Mouse (Mus musculus) frontal cortex, adult (tissue): Measurements from ENCODE around the gene Akap13.
"Not testable (repeated sequence)": the region's sequence is repeated elsewhere in the genome, so short reads cannot be mapped to it uniquely, and the experiment has no call there.

Experiments
- ATAC-seq: cut with Nextera tagmentation; 2 replicates; pipeline ENCODE4 v1.9.2; 2017; ENCODE audit warnings: mild to moderate bottlenecking, moderate library complexity, mixed read lengths; ENCODE audit not compliant: low TSS enrichment

Akap13 gene

DNA sequence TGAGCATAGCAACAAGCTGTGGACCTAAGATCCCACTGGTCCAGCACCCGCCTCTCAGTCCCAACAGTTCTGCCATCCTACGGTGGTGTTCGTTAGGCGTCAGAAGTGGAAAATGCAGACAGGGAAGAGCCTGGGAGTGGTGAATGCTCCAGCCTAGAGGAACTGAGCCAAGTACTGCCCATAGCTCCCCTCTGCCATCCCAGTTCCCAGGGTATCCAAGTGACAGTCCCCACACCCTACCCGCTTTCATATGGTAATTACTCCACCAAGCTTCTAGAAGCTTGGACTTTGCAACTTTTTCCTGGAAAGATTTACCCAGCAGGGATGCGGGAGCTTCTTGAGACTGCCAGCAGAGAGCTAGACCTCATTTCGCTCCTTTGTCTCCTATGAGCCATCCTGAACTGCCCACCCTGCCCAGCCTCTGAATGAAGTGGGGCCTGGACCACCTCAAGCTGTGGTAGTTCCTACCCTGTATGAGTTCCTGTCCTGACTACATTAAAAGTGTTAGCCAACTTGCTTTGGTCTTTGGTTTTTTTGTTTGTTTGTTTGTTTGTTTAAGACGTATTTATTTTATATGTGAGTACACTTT lies 300.6 kb downstream of the Akap13 start:
- ATAC-seq = 0 out of 2 replicates have a peak, but pooled peaks have one; percentile 31

DNA sequence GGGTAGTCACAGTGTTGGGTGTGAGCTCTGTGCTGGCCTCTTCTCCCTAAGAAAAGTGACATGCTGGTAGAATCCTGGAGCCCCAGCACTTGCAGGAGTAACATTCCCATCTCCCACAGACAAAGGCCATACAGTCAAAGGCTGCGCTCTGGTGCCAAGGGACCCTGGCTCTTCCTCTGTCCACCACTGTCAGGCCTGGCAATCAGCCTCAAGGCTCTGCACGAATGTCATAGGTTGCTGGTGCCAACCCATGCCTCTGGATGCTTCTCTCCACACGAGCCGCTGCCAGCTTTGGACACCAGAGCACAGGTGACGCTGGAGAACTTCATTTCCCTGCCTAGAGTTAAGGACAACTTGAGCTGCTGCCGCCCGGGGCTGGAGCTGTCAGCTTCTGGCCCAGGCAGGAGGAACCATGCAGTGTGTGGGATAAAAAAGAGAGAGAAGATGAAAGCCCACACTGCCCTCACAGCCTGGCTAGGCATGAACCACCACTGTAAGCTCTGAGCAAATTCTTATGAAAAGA lies 304.7 kb downstream of the Akap13 start:
- ATAC-seq = no peak

DNA sequence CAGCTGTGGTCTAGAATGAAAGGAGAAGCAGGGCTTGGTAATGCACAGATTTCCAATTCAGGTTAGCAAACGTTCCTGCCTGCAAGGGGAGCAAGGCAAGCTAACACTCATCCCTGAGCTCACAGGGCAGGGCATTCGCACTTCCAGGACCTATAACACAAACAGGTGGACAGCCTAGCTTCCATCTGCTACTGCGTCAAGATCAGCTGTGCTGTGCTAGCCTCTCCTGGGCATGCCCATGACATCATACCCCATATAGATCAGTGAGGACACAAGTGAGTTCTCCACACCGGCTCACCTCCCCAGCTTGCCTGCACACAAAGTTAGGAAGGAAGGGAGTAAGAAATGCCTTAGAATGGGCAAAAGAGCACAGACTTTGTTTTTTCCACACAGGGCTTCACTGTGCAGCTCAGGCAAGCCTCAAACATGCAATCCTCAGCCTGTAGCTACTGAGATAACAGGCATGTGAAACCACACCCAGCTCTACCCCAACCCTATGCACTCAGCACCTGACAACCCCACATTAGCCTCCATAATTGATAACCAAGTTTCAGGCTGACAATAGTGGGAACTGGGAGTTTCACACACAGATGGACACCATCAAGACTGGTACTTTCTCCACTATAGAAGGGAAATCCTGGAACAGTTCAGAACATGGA lies 305.5 kb downstream of the Akap13 start:
- ATAC-seq = not testable (repeated sequence)

DNA sequence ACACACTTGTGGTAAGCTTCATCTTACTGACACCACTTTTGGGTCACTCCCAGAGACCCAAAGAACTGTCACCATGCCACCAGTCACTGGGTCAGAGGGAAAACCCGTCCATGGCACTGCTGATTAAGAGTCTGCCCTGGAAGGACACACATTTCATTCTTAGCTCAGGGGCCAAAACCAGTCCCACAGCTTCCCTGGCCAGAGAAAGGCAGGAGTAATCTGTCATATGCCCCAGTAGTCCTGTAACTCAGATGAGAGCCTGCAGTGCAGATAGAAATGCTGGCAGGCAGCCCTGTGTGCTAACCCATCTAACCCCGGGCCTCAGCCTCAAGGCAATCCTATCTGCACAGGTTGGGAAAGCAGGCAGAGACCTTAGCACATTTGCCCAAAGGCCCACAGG lies 306.9 kb downstream of the Akap13 start:
- ATAC-seq = not testable (repeated sequence)

DNA sequence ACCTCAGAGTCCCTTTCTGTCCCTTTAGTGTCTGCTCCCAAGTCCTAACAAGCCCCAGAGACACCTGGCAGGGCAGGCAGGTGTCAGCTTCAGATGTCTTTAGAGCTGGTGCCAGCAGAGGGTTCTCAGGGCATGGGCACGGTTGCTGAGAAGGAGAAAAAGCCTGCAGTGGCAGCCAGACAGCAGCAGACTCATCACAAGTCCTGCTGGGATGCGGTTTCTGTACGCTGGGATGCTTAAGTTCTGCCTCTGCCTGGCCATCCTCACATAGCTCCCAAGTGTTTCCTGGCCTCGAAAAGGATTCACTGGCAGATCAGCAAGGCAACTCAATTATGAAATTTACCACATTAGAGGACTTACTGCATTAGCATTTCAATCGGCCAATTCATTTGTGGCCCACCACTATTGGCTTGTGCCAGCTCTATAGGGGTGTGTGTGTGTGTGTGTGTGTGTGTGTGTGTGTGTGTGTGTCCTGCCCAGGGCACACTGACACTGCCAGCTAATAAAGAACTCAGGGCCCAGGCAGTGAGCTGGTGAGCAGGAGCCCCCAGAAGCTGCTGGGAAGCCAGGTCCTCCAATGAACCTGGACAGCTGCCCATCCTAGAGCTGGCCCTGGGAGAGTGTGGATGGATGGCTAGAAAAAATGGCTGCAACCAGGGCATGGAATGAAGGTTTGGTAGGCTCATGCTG lies 311.9 kb downstream of the Akap13 start:
- not testable (repeated sequence) for ATAC-seq

DNA sequence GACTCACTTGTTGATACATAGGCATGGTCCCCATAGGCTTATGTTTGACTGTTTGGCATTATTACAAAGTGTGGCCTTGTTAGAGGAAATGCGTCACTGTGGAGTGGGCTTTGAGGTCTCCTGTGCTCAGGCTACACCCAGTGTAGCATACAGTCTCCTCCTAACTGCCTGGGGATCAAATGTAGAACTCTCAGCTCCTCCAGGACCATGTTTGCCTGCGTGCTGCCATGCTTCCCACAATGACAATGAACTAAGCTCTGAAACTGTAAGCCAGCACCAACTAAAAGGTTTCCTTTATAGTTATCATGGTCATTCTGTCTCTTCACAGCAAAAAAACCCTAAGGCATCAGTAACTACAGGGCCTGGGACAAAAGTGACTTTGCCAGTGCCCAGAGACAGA lies 312.8 kb downstream of the Akap13 start:
- no peak for ATAC-seq

DNA sequence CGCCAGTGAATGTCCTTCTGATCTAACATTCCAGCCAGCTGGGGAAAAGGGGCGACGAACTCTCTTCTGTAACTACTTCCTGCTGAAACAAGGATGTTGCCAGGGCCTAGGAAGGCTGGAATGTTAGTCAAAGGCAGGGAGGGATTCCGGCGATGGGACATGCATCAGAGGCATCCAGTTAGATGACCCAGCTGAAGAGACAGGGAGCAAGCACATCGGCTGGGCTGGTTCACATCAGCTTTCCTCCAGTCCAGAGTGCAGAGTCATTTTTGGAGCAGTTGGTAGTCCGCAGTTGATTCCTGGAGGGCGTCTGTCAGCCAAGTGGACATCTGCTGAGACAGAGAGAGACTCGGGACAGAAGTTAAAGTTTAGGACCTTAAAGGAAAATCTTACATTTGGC lies 314.6 kb downstream of the Akap13 start:
- ATAC-seq = no peak

DNA sequence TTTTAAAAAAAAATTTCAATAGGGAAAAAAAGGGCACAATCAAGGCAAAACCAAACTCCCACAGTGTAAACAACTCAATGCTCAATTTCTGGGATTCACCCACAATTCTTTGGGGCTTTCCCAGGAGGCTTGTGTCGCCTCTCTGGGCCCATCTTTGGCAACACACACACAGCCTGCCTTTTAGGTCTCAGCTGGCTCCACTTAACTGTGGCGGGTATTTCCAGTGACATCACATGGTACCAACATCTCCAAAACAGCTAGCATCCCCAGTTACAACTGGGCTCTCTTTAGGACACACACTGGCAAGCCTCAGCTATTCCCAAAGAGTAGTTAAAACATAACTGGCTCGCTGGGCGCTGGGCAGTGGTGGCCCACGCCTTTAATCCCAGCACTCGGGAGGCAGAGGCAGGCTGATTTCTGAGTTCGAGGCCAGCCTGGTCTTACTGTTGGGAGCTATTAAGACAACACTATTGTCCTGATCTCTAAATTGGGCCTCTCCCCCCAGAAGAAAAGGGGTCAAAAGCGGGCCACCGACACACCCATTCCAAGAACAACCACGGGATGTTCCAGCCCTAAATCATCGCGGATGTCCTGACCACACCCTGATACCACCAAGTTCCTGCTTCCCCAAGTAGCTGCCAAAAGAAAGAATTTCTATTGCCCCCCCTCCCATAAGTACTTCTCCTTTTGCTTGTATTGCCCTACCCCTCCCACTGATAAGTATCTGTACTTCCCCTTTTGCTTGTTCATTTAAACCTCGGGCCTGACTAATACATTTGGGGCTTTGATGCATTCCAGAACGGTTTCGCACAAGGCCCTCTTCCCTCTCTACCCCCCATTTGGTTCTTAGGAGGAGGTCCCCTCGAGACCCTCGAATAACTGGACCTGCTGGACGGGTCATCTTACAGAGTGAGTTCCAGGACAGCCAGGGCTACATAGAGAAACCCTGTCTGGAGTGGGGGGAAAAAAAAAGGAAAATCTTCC lies 319.1 kb downstream of the Akap13 start:
- not testable (repeated sequence) for ATAC-seq

DNA sequence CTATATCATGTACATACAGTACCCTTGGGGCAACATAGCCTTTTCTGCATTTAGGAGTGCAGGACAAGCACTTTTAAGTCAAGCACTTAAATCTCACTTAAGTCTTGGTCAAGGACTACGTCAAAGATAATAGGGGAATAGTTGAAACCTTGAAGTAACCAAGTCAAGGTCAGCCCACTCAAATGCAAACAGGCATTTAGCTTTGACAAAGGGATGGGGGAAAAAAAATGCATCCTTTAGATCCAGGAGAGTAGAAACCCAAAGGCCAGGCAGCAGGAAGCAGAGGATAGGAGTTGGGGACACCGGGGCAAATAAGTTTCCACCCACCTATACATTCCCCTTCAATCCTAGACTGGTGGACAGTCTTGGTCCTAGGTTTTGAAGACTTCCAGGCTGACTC lies 322.7 kb downstream of the Akap13 start:
- no peak for ATAC-seq

DNA sequence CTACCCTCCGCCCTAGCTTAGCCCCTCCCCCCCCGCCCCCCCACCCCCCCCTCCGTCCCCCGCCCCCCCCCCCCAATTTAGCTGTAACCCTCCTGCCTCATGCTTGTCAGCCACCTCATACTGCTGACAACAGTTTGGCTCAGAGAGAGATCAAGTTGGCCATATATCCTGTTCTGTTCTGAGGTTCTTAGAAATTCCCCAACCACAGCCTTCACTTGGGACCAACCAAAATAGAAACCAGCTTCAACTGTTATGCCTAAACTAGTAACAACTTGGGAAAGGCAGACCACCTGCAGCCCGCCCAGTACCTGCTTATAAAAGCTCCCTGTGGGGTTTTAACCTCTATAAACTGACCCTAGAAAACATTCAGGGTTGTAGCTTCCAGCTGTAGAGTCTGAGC lies 325.5 kb downstream of the Akap13 start:
- ATAC-seq = no peak

DNA sequence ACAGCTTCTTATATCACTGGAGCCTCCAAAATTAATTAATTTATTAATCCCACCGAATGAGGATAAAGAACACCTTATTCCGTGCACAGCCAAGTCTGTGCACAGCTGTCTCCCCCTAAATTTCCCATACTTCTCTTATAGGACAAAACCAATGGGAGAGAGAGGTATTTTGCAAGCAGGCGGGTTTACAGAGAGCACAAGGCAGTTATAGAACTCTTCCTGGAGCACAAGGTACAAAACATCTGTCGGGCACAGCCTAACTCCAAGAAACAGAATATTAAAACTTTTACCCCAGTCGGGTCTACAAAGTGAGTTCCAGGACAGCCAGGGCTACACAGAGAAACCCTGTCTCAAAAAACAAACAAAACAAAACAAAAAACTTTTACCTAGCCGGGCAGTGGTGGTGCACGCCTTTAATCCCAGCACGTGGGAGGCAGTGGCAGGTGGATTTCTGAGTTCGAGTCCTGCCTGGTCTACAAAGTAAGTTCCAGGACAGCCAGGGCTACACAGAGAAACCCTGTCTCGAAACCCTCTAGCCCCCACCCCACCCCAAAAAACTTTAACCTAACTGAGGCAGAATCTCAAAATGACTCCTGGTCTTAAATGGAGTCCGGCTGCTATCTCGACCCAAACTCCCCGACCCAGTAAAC lies 326.1 kb downstream of the Akap13 start:
- ATAC-seq = no peak

DNA sequence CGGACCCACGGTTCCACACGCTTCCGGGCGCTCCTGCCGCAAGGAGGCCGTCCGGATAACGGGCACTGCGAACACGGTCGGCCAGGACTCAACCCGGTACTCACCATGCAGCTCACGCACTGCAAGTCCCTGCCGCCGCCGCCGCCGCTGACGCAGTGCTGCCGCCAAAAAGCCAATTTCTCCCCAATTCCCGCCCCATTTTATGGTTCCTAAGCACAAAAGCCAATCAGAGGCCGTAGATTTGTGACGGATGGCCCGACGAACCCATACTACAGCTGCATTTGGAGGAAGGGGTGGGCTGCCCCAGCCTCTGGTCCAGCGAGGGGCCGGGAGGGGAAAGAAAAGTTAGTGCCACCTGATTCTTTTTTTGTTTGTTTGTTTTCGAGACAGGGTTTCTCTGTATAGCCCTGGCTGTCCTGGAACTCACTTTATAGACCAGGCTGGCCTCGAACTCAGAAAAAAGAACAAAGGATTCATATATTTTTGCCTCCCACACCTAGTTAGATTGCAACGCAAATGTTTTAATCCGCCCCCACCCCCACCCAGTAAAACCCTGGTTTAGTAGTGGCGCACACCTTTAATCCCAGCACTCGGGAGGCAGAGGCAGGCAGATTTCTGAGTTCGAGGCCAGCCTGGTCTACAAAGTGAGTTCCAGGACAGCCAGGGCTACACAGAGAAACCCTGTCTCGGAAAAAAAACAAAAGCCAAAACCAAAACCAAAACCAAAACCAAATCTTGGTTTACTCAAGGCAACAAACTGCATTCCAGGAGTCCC lies 326.8 kb downstream of the Akap13 start:
- peak; percentile 100 for ATAC-seq

DNA sequence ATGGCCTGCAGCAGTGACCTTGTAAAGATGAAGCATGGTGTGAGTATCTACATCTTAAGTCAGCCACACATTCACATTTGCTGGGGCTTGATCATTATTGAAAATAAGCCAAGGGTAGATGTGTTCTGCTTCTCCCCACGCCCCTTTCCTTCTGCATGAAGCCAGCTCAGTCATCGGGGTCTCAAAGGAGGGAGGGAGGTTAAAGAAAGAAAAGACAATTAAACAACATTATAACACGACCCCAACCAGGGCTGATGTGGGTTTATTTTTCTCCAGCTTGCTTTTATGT lies 327.3 kb downstream of the Akap13 start:
- ATAC-seq = no peak

DNA sequence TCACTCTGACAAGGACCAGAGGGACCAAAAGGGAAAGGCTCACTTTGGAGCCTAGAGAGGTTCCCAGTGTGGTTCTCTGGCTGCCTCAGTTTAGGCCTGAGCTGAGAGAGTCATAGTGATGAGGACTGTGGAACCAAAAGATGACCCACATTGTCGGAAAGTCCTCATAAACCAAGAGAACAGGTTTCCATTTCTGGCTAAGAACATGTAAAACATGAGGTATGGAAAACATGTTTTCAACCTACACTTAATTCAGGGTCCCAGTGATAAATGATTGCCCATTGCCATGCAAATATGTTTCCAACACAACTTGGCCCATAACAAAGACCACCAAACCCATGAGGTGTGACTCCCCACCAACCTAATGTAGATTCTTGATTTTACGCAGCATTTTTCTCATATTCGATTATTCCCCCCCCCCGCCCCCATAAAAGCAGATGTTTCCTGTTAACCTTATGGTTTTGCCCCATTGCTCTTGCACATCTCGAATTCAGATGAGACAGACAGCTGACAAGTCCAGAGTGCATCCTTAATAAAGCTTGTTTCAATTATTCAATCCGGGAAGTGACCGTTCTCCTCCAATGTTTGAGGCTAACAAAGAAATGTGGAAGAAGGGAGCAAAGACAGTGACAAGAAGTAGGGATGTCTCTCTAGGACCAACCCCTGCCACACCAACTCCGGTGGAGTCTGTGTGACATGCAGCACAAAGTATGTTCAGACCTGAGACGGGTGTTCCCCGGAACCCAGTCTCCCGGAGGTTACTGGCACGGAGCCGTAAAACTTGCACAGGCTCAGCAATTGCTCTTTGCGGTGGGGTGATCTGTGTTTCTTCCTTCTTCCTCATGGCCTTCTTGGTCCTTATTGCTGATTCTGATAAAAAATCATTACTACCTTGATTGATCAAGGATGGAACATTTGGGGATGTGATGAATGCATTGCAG lies 330.3 kb downstream of the Akap13 start:
- ATAC-seq = no peak

DNA sequence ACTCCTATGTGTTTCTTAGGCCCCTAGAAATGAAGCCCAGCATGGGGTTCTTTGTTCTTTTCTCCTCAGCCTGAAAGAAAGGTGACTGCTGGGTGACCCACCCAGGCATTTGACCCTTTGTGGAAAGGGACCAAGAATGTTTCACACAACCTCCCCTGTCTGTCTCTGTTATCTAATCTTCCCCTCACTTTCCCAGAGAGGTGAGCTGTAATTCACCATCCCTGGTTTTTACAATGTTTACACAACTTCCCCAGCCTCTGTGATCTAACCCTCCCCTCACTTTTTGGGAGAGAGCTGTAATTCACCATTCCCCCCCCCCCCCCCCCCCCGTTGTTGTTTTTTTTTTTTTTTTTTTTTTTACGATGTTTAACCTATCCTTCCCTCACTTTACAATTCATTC lies 331.5 kb downstream of the Akap13 start:
- no peak for ATAC-seq

DNA sequence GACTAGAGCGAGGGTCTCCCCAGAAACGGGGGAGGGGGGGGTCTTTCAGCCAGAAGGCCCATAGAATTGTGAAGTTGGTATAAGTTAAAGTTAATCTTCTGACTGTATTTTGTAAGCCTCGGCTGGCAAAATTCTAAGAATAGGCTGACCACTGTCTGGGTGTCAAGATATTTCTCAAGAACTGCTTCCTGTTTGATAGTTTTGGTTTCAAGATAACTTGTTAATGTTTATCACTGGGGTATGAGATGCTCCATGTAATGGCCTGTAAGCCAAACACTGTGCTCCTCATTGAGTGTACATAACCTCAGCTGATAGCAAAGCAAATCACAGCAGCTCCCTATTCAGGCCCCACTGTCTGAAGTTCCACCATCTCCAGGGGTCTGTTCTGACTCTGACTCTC lies 332.0 kb downstream of the Akap13 start:
- no peak for ATAC-seq

DNA sequence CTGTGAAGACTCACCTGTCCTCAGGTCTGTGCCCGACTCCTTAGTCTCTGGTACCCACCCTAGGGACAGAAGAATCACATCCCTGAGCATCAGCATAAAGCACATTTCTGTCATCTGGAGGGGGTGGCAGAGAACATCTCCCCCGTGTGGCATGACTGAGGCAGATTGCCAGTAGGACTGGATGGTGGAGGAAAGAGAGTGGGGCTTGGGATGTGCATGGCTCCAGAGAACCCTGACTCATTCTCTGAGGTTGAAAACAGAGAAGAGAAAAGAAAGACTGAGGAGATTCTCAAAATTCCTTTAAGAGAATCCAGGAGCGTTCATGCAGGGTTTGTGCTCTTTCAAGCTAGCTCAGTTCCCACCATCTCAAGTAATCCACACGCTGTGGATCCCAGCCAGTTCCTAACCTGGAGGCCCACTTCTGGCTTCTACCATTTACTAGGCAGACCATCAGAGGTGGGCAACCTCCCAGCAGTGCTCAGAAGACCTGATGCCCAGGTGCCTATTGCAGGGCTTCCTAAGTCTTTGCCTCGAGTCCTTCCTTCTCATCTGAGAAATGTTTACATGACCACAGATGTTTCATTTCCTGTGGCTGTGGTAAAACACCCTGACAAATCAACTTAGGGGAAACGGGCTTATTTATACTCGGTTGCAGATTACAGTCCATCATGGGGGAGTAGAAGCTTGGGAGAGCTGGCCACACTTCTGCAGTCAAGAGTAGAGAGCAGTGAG lies 332.9 kb downstream of the Akap13 start:
- peak; percentile 64; the same call in 1 of the 2 replicates for ATAC-seq

DNA sequence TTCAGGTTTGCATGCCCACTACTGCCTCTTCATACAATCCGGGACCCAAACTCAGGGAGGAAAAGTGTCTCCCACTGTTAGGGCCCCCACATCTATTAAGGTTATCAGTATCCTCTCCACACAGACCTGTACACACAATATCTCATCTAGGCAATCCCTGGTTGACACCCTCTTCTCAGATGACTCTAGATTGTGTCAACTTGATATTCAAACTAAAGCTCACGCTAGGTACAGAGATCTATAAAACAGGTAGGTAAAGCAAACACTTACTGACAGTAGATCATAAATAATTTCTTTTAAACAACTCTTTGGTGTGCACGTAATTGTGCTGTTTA lies 333.4 kb downstream of the Akap13 start:
- not testable (repeated sequence) for ATAC-seq

DNA sequence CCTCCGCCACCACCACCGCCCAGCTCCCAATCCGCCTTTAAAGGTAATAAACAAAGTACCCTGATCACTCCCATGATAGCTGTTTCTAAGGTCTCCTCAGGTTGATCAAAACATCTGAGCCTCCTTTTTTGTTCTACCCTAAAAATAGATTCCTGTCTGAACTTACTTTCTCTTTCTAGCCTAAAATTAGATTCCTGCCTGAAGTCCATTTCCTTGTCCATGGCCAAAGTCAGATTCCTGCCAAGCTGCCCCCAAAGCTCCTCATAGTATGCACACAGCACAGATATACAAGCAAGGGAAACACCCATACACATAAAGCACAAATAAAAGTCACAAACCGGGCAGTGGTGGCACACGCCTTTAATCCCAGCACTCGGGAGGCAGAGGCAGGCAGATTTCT lies 334.4 kb downstream of the Akap13 start:
- ATAC-seq = no peak
